Mouse (Mus musculus): Measurements from ENCODE around the gene Bicra. TPM values are rescaled to one million over a fixed set of nuclear protein-coding genes. Genes with fewer than 3 reads are reported as not detected.

The Bicra gene
- polyA plus RNA-seq, 1 experiment from 2014 or later: 4.9 TPM

DNA sequence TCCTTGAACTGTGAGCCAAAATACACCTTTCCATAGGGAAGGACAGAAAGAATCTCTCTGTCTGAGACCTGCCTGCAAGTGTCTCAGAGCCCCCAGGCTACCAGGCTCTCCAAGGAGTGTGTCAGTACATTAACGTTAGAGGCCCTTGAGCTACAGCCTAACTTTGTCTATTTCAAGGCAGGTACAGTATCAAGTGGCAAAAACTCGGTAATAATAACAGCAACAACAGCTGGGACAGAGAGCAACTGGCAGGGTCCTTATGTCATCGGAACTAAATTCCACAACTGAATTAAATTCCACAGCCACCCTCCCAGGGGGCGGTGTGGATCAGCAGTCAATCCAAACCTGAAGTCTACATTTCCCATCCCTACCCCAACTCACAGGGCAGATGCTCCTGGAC lies 16.6 kb downstream of the Bicra start:
- Histone ChIP-seq H3K4me1 (ENCODE audit: control insufficient read depth, insufficient read depth, low read length) (no peaks in the 10 kb centered on the region), H3K36me3 (ENCODE audit: control insufficient read depth, insufficient read depth, low read length) (no peaks in the 10 kb centered on the region), H3K4me3 (ENCODE audit: low read depth, low read length) (no peak overlapping the region), H3K9me3 (replicated peaks; ENCODE audit: control insufficient read depth, low read length) (no peaks in the 10 kb centered on the region), H3K4me2 (no peak overlapping the region), H3K9ac (ENCODE audit: low read depth, low read length) (no peak overlapping the region), H3K27ac (ENCODE audit: low read depth, low read length) (no peak overlapping the region), H3K27me3 (ENCODE audit: control insufficient read depth, insufficient read depth, low read length) (no peaks in the 10 kb centered on the region)
- ATAC-seq (replicated peaks; ENCODE audit: insufficient number of reproducible peaks, low FRiP score, low TSS enrichment): no peak
- WGBS (ENCODE audit: insufficient replicate concordance): 89% methylated on average over 4 of the region's 4 CpGs

DNA sequence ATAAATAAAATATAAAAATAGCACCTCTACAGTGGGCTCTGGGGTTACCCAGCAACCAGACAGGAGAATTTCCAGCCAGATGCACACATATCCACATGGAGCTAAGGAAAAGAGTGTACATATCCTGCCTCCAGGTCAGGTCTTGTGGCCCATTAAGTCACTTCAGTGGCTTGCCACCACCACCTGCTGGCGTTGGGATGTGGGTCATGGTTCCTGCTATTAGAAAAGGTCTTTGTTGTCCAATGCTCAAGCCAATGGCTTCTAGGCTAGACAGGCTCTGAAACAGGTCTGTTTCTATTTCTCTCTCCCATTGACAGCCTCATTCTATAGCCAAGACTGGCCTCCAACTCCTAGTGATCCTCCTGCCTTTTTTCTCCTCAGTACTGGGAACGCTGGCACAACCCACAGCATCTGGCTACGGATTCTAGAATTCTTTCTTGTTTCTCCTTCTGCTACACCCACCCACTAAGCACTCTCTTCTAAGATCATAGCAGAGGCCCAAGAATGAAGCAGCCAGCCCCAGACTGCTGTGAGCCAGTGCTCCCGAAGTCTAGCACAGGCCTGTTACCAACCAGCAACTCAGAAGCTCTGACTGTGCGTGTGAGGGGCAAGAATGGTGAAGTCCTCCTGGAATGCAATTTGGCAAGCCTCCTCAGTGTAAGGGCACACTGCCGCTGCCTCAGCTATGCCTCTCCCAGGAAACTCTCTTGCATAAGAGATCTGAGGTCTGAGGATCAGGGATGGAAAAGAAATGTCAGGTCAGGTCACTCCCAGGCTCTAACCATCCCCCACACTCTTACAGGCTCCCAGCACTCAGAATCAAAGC lies 19.4 kb downstream of the Bicra start:
- Histone ChIP-seq H3K27me3 (ENCODE audit: control insufficient read depth, insufficient read depth, low read length) (no peaks in the 10 kb centered on the region), H3K4me2 (no peak overlapping the region), H3K27ac (ENCODE audit: low read depth, low read length) (no peak overlapping the region), H3K4me3 (ENCODE audit: low read depth, low read length) (no peak overlapping the region), H3K9ac (ENCODE audit: low read depth, low read length) (no peak overlapping the region), H3K9me3 (replicated peaks; ENCODE audit: control insufficient read depth, low read length) (no peaks in the 10 kb centered on the region), H3K36me3 (ENCODE audit: control insufficient read depth, insufficient read depth, low read length) (no peaks in the 10 kb centered on the region), H3K4me1 (ENCODE audit: control insufficient read depth, insufficient read depth, low read length) (no peaks in the 10 kb centered on the region)
- no peak for ATAC-seq (replicated peaks; ENCODE audit: insufficient number of reproducible peaks, low FRiP score, low TSS enrichment)
- WGBS (ENCODE audit: insufficient replicate concordance): 89% methylated on average over 6 of the region's 6 CpGs

DNA sequence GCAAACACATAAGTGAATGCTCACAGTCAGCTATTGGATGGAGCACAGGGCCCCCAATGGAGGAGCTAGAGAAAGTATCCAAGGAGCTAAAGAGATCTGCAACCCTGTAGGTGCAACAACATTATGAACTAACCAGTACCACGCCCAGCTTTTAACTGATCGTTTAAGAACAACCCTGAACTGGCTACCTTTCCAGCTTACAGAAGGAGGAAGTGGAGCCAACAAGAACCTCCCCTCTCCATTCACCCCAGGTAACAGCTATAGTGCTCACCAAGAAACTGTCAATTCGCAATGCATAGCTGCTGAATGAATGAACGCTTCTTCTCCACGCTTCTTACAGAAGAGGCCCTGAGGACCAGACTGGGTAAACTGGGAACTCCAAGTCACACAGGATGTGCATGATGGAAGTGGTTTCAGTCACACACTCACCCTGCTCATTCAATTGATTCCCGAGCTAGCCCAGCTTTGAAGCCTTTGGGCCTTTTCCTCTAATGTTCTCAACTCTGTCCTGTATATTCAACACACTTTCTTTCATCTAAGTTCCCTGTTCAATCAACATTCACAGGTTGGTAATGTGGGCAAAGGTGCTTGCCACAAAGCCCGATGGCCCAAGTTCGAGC lies 23.0 kb downstream of the Bicra start:
- no peak overlapping the region for H3K27ac ChIP-seq (ENCODE audit: low read depth, low read length)
- H3K9ac ChIP-seq (ENCODE audit: low read depth, low read length): no peak overlapping the region
- H3K4me3 ChIP-seq (ENCODE audit: low read depth, low read length): no peak overlapping the region
- ATAC-seq (replicated peaks; ENCODE audit: insufficient number of reproducible peaks, low FRiP score, low TSS enrichment): no peak
- H3K4me1 ChIP-seq (ENCODE audit: control insufficient read depth, insufficient read depth, low read length): peaks cover 4% of the 10 kb centered on the region; the same call in 1 of the 2 replicates
- no peak overlapping the region for H3K4me2 ChIP-seq
- H3K27me3 ChIP-seq (ENCODE audit: control insufficient read depth, insufficient read depth, low read length): no peaks in the 10 kb centered on the region
- no peaks in the 10 kb centered on the region for H3K9me3 ChIP-seq (replicated peaks; ENCODE audit: control insufficient read depth, low read length)
- H3K36me3 ChIP-seq (ENCODE audit: control insufficient read depth, insufficient read depth, low read length): no peaks in the 10 kb centered on the region
- 87% methylated on average over 8 of the region's 8 CpGs for WGBS (ENCODE audit: insufficient replicate concordance)

DNA sequence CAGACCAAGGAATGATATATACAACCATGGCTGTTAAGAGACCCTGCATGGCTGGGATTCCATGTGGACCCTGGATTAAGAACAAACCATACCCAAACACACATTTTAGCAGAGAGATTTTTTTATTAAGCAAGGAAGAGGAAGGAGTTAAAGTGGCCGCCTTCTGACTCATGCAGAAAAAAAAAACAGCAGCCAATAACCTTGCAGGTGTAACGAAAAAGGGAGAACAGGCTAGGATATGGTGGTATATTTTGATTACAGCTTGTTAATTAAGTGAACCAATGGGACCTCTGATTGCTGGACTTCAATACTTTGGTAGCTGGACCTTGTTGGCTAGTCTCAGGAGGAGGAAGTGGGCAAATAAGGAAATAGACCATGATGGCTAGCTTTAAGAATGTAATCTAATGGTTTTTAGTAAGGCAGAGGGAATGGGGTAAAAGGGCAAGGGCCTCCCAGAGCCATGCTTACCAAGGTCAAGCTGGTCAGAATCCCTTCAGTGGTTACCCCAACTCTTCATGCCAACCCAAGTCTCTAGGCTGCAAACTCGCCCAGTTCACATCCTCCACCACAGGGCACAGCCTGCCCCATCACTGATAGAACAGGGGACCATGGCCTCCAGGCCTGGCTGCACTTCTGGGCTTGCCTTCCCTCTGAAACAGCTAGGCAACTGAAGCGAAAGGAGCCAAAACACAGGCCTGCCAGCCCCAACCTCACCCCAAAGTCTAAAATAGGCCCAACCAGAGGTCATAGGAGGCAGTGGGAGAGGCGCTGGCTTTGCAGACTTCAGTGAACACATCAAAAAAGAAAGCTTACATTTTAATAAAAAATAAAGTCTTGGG lies 28.2 kb downstream of the Bicra start:
- Histone ChIP-seq H3K4me1 (ENCODE audit: control insufficient read depth, insufficient read depth, low read length) (peaks cover 4% of the 10 kb centered on the region; the same call in 1 of the 2 replicates), H3K4me2 (no peak overlapping the region), H3K9ac (ENCODE audit: low read depth, low read length) (no peak overlapping the region), H3K36me3 (ENCODE audit: control insufficient read depth, insufficient read depth, low read length) (no peaks in the 10 kb centered on the region), H3K27ac (ENCODE audit: low read depth, low read length) (no peak overlapping the region), H3K9me3 (replicated peaks; ENCODE audit: control insufficient read depth, low read length) (no peaks in the 10 kb centered on the region), H3K27me3 (ENCODE audit: control insufficient read depth, insufficient read depth, low read length) (no peaks in the 10 kb centered on the region), H3K4me3 (ENCODE audit: low read depth, low read length) (no peak overlapping the region)
- 84% methylated on average over 5 of the region's 5 CpGs for WGBS (ENCODE audit: insufficient replicate concordance)
- no peak for ATAC-seq (replicated peaks; ENCODE audit: insufficient number of reproducible peaks, low FRiP score, low TSS enrichment)

DNA sequence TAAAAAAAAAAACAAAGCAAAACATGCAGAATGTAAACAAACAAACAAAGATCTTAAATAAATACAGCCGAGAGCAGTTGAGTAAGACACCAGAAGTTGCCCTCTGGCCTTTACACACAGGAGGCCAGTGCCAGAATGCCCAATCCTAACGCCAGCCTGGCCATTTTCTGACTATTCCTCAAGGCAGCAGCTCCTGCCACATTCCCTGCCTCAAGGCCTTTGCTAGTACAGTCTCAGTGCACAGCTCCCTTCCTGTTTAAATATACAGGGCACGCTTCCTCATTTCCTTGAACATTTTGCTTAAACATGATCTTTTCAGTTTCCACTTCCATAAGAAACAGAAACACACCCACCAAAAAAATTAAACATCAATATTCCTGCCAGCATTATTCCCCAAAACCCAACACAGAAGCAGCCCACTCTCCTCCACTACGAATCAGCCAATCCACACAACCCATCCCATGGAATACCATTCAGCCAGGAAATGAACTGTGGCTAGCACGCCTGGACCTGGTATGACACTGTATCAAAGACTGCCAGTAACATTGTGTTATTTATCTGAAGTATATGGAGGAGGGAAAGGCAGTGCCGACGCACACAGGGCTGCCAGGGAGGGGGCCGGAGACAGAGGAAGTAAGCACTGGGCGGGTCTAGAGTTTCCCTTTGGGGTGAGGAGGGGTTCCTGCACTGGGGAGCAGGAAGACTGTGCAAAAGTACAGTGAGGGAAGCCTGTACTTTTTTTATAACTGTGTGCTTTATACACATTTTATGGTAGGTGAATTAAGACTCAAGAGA lies 29.5 kb downstream of the Bicra start:
- Histone ChIP-seq H3K9ac (ENCODE audit: low read depth, low read length) (no peak overlapping the region), H3K27ac (ENCODE audit: low read depth, low read length) (no peak overlapping the region), H3K4me1 (ENCODE audit: control insufficient read depth, insufficient read depth, low read length) (peaks cover 4% of the 10 kb centered on the region; the same call in 1 of the 2 replicates), H3K4me3 (ENCODE audit: low read depth, low read length) (no peak overlapping the region), H3K9me3 (replicated peaks; ENCODE audit: control insufficient read depth, low read length) (no peaks in the 10 kb centered on the region), H3K4me2 (no peak overlapping the region), H3K36me3 (ENCODE audit: control insufficient read depth, insufficient read depth, low read length) (no peaks in the 10 kb centered on the region), H3K27me3 (ENCODE audit: control insufficient read depth, insufficient read depth, low read length) (no peaks in the 10 kb centered on the region)
- peak; percentile 58; the same call in 1 of the 2 replicates for ATAC-seq (replicated peaks; ENCODE audit: insufficient number of reproducible peaks, low FRiP score, low TSS enrichment)
- 61% methylated on average over 9 of the region's 9 CpGs for WGBS (ENCODE audit: insufficient replicate concordance)

DNA sequence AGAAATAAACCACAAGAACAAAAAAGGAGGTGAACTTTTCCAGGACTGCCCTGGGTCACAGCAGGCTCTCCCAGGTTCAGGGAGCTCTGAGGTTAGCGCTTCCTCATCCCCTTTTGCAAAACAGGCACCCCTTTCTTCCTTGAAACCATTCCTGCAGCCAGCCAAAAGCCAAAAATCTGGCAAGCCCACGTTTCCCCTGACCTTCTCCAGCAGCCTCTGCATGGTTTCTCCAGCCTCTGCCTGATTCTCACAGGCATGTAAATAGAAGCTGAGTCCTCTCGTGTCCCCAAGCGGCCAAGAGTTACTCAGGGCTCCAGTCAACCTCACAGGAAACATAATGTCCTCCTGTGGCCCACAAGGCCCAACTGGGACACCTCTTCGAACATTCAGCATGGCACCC lies 32.3 kb downstream of the Bicra start:
- Histone ChIP-seq H3K27me3 (ENCODE audit: control insufficient read depth, insufficient read depth, low read length) (no peaks in the 10 kb centered on the region), H3K27ac (ENCODE audit: low read depth, low read length) (no peak overlapping the region), H3K9ac (ENCODE audit: low read depth, low read length) (no peak overlapping the region), H3K36me3 (ENCODE audit: control insufficient read depth, insufficient read depth, low read length) (no peaks in the 10 kb centered on the region), H3K4me1 (ENCODE audit: control insufficient read depth, insufficient read depth, low read length) (peaks cover 5% of the 10 kb centered on the region; the same call in 1 of the 2 replicates), H3K4me2 (no peak overlapping the region), H3K9me3 (replicated peaks; ENCODE audit: control insufficient read depth, low read length) (no peaks in the 10 kb centered on the region), H3K4me3 (ENCODE audit: low read depth, low read length) (no peak overlapping the region)
- WGBS (ENCODE audit: insufficient replicate concordance): 80% methylated on average over 5 of the region's 5 CpGs
- no peak for ATAC-seq (replicated peaks; ENCODE audit: insufficient number of reproducible peaks, low FRiP score, low TSS enrichment)

DNA sequence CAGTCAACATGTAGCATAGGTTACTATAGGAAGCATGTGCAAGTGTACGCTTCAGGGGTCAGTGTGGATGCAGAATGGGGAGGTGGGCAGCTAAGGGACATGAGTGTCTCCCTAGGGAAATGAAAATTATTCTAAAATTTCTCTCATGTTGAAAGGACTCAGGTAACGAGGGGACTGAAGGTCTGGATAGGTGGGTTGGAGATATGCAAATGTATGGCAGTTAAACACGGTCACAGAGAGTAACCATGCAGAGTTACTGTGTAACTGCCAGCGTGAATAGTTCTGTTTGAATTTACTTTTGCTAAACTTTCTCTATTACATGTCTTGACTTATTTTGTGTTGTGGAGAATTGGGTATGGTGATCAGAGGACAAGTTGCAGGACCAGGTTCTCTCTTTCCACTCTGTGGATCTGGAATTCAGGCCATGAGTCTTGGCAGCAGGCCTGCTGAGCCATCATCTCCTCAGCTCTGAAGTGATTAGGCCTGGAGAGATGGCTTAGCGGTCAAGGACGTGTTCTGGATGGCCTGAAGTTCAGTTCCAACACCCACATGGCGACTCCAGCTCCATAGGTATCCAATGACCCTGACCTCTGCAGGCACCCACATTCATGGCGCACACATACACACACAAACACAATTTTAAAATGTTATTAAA lies 33.1 kb downstream of the Bicra start:
- H3K27ac ChIP-seq (ENCODE audit: low read depth, low read length): no peak overlapping the region; the same call in 1 of the 2 replicates
- H3K4me1 ChIP-seq (ENCODE audit: control insufficient read depth, insufficient read depth, low read length): peaks cover 5% of the 10 kb centered on the region; the same call in 1 of the 2 replicates
- H3K36me3 ChIP-seq (ENCODE audit: control insufficient read depth, insufficient read depth, low read length): no peaks in the 10 kb centered on the region
- H3K27me3 ChIP-seq (ENCODE audit: control insufficient read depth, insufficient read depth, low read length): no peaks in the 10 kb centered on the region
- WGBS (ENCODE audit: insufficient replicate concordance): 80% methylated on average over 8 of the region's 8 CpGs
- H3K9me3 ChIP-seq (replicated peaks; ENCODE audit: control insufficient read depth, low read length): no peaks in the 10 kb centered on the region
- H3K4me2 ChIP-seq: no peak overlapping the region
- no peak overlapping the region for H3K4me3 ChIP-seq (ENCODE audit: low read depth, low read length)
- no peak for ATAC-seq (replicated peaks; ENCODE audit: insufficient number of reproducible peaks, low FRiP score, low TSS enrichment)
- no peak overlapping the region for H3K9ac ChIP-seq (ENCODE audit: low read depth, low read length)
